Mouse (Mus musculus) bone marrow macrophage, adult 2 months (primary cell): ENCODE data around the gene Cep112.

ENCODE experiments used
- CTCF ChIP-seq: IDR thresholded peaks from 2 replicates; pipeline ENCODE4 v1.5.1; 2012; ENCODE audit warnings: low read depth, mild to moderate bottlenecking, low read length, moderate library complexity
- POLR2A ChIP-seq: IDR thresholded peaks from 2 replicates; pipeline ENCODE4 v1.6.1; 2012; ENCODE audit warnings: mild to moderate bottlenecking, low read depth, low read length, borderline replicate concordance

GRCm38 (mm10) chr11:108809626-108810025 is 384.6 kb downstream of the Cep112 start:
- TF ChIP-seq POLR2A: no peak
- no peak for TF ChIP-seq CTCF
